Mouse (Mus musculus) embryonic facial prominence, embryonic 11.5 days (tissue): ENCODE measurements around the gene Prss57. TPM values are rescaled to one million over a fixed set of nuclear protein-coding genes. Genes with fewer than 3 reads are reported as not detected.

Experiments
- ATAC-seq: fragments of 200-750 bp; cut with Nextera tagmentation; replicated peaks from 2 replicates; pipeline ENCODE4 v1.8.0; 2017; ENCODE audit warnings: low read depth; ENCODE audit not compliant: insufficient number of reproducible peaks, low FRiP score, low TSS enrichment
- DNase-seq: peaks from one replicate; pipeline ENCODE4 v3.0.0-alpha.2; 2015; ENCODE audit warnings: low spot score
- H3K27ac ChIP-seq: fragments of 300-500 bp; sonication (generic); replicated peaks from 2 replicates; pipeline ENCODE4 v1.5.1; 2014; ENCODE audit warnings: mild to moderate bottlenecking, low read depth, low read length, control low read depth
- H3K27me3 ChIP-seq: fragments of 300-500 bp; sonication (generic); 2 replicates; pipeline ENCODE4 v1.6.1; 2014; ENCODE audit warnings: mild to moderate bottlenecking, low read length, moderate library complexity, mixed read lengths; ENCODE audit not compliant: control insufficient read depth, insufficient read depth
- H3K36me3 ChIP-seq: fragments of 300-500 bp; sonication (generic); replicated peaks from 2 replicates; pipeline ENCODE4 v1.6.1; 2014; ENCODE audit warnings: low read depth, mild to moderate bottlenecking, low read length, moderate library complexity, mixed read lengths; ENCODE audit not compliant: control insufficient read depth, insufficient read depth
- H3K4me1 ChIP-seq: fragments of 300-500 bp; sonication (generic); 2 replicates; pipeline ENCODE4 v1.6.1; 2014; ENCODE audit warnings: low read length, mixed read lengths; ENCODE audit not compliant: control insufficient read depth, insufficient read depth
- H3K4me2 ChIP-seq: fragments of 300-500 bp; sonication (generic); 2 replicates; pipeline ENCODE4 v1.6.1; 2014; ENCODE audit warnings: low read depth, mild to moderate bottlenecking, control low read depth, low read length, moderate library complexity
- H3K4me3 ChIP-seq: fragments of 300-500 bp; sonication (generic); 2 replicates; pipeline ENCODE4 v1.5.1; 2014; ENCODE audit warnings: low read depth, low read length, control low read depth
- H3K9ac ChIP-seq: fragments of 300-500 bp; sonication (generic); replicated peaks from 2 replicates; pipeline ENCODE4 v1.6.1; 2014; ENCODE audit warnings: mild to moderate bottlenecking, control low read depth, low read length
- H3K9me3 ChIP-seq: fragments of 300-500 bp; sonication (generic); replicated peaks from 2 replicates; pipeline ENCODE4 v1.6.1; 2016; ENCODE audit warnings: mild to moderate bottlenecking, low read length, inconsistent platforms, mixed read lengths; ENCODE audit not compliant: control insufficient read depth
- WGBS: fragments of 180-500 bp; shearing (Covaris S2); extraction: QIAGEN DNeasy Blood & Tissue Kit; methylation state at CpG from one replicate; pipeline ENCODE4 v1.1.7; 2014; 5-methylcytosine and 5-hydroxymethylcytosine counted together
- polyA plus RNA-seq: library from polyadenylated mRNA; unstranded; fragments of >200 nt; fragmentation: Nextera tagmentation; extraction: Ambion mirVana; gene quantifications from 2 replicates; pipeline ENCODE4 v1.2.1, GENCODE M21; 2014

Gene Prss57
- polyA plus RNA-seq, 1 experiment from 2014 or later: not detected

DNA sequence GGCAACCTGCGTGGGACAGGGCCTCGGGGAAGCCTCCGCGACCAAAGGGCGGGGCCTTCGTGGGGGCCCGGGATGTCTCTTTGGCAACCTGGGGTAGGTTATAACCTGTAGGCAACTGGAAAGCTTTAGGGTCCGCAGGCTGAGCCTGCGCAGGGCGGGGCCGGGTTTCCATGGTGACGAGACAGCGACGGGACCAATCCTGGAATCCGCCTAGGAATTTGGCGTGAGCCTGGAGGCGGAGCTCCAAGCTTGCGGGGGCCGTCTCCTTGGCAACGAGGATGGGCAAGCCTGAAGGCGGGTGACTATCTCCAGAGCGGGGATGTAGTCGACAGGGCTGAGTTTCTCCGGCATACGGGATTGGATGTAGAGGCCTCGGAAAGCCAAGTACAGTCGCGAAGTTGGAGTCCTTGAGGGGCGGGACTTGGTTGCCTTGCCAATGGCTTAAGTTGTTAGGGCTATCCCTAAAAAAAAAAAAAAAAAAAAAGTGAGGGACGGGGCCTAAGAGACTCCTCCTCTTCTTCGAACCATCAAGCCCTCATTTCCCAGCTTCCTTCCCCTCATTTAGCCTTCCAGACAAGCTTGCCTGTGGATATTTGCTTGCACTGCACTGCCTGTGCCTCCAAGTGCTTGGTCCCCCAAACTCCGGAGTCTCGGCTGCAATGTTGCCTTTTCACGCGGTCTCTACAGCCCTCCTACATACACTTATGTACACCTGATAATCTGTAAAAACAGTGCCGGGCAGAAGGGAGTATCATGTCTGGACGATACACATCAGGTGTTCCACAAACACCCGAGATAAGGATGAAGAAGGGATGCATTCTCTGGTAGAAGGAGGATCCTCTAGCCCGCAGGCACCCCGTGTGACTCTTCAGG, 23.2 kb downstream of the Prss57 start:
- peak; percentile 79 for ATAC-seq
- H3K4me3 ChIP-seq: peak overlapping the region; percentile 91
- H3K9me3 ChIP-seq: no peaks in the 10 kb centered on the region
- DNase-seq: peak; percentile 96
- peak overlapping the region; percentile 90 for H3K4me2 ChIP-seq
- H3K4me1 ChIP-seq: peaks cover 13% of the 10 kb centered on the region
- H3K27ac ChIP-seq: peak overlapping the region; percentile 88; the same call in 1 of the 2 replicates
- H3K27me3 ChIP-seq: no peaks in the 10 kb centered on the region
- no peaks in the 10 kb centered on the region; the same call in 1 of the 2 replicates for H3K36me3 ChIP-seq
- peak overlapping the region; percentile 28; the same call in 1 of the 2 replicates for H3K9ac ChIP-seq
- WGBS: 11% methylated on average over 40 of the region's 40 CpGs

GRCm38 (mm10) chr10:79766508-79767325, 24.0 kb downstream of the Prss57 start, which contains the start of gene Rnf126:
Gene Rnf126, minus strand, starts transcription at chr10:79766952.
- H3K9ac ChIP-seq: peak within 1 kb of the TSS; percentile 91
- H3K4me2 ChIP-seq: peak within 1 kb of the TSS; percentile 90
- peak within 1 kb of the TSS; percentile 88 for H3K27ac ChIP-seq
- peak; percentile 86 for ATAC-seq
- DNase-seq: peak; percentile 100
- no peaks in the 10 kb centered on the region for H3K27me3 ChIP-seq
- peaks cover 13% of the 10 kb centered on the region for H3K4me1 ChIP-seq
- H3K4me3 ChIP-seq: peak within 1 kb of the TSS; percentile 91
- H3K9me3 ChIP-seq: no peaks in the 10 kb centered on the region
- peaks cover 3% of the 10 kb centered on the region for H3K36me3 ChIP-seq
- WGBS: under 1% methylated on average over 86 of the region's 101 CpGs

GRCm38 (mm10) chr10:79766001-79766507, 24.7 kb downstream of the Prss57 start:
- no peaks in the 10 kb centered on the region for H3K9me3 ChIP-seq
- peak overlapping the region; percentile 90 for H3K4me2 ChIP-seq
- H3K4me1 ChIP-seq: peaks cover 13% of the 10 kb centered on the region
- no peaks in the 10 kb centered on the region for H3K27me3 ChIP-seq
- ATAC-seq (peak; percentile 11; the same call in 1 of the 2 replicates), DNase-seq (no peak)
- peaks cover 4% of the 10 kb centered on the region for H3K36me3 ChIP-seq
- H3K4me3 ChIP-seq: peak overlapping the region; percentile 91
- peak overlapping the region; percentile 91 for H3K9ac ChIP-seq
- 11% methylated on average over 14 of the region's 16 CpGs for WGBS
- peak overlapping the region; percentile 88 for H3K27ac ChIP-seq

- Histone ChIP-seq H3K4me1 (peaks cover 13% of the 10 kb centered on the region), H3K27ac (no peak overlapping the region), H3K36me3 (peaks cover 8% of the 10 kb centered on the region), H3K9ac (no peak overlapping the region; the same call in none of the 2 replicates), H3K9me3 (no peaks in the 10 kb centered on the region), H3K27me3 (no peaks in the 10 kb centered on the region), H3K4me3 (peak overlapping the region; percentile 91; the same call in 1 of the 2 replicates), H3K4me2 (peak overlapping the region; percentile 90)
- DNase-seq: no peak
- WGBS: 85% methylated on average over 2 of the region's 2 CpGs
- ATAC-seq: no peak
Measured at GRCm38 (mm10) chr10:79765228-79765745, 25.5 kb downstream of the Prss57 start.

GRCm38 (mm10) chr10:79764234-79764633, 26.5 kb downstream of the Prss57 start:
- Histone ChIP-seq H3K27me3 (no peaks in the 10 kb centered on the region), H3K4me2 (no peak overlapping the region), H3K9ac (no peak overlapping the region), H3K36me3 (peaks cover 8% of the 10 kb centered on the region), H3K4me3 (no peak overlapping the region), H3K27ac (no peak overlapping the region), H3K9me3 (no peaks in the 10 kb centered on the region), H3K4me1 (peaks cover 13% of the 10 kb centered on the region)
- WGBS: 86% methylated on average over 7 of the region's 7 CpGs
- ATAC-seq (no peak), DNase-seq (no peak)

DNA sequence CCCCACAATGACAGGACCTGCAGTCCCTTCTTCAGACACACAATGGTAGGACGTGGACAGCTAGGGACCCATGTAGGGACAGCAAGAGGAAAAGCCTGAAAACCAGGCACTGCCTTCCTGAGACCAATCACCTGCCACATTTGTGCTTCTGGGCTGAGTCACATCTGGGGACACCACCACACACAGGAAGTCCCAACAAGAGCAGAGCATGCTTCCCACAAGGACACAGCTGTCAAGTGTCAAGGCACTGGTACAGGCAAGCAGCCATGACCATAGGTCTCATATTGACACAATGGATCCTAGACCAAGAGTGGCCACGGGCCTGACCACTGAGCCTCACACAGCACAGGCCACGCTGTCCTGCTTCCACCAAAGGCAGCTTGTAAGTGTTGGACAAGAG, 27.9 kb downstream of the Prss57 start:
- Histone ChIP-seq H3K4me2 (no peak overlapping the region), H3K27me3 (no peaks in the 10 kb centered on the region), H3K4me1 (peaks cover 11% of the 10 kb centered on the region), H3K36me3 (peaks cover 17% of the 10 kb centered on the region), H3K27ac (no peak overlapping the region), H3K9ac (no peak overlapping the region), H3K9me3 (no peaks in the 10 kb centered on the region), H3K4me3 (no peak overlapping the region)
- 94% methylated on average over 3 of the region's 3 CpGs for WGBS
- ATAC-seq (no peak), DNase-seq (no peak)

GRCm38 (mm10) chr10:79760603-79761143, 30.1 kb downstream of the Prss57 start:
- no peak overlapping the region for H3K27ac ChIP-seq
- 91% methylated on average over 11 of the region's 11 CpGs for WGBS

More at GRCm38 (mm10) chr10:79760603-79761143, 30.1 kb downstream of the Prss57 start:
- H3K9me3 ChIP-seq: no peaks in the 10 kb centered on the region
- no peaks in the 10 kb centered on the region for H3K27me3 ChIP-seq
- H3K9ac ChIP-seq: no peak overlapping the region
- H3K4me1 ChIP-seq: peaks cover 5% of the 10 kb centered on the region
- no peak for ATAC-seq
- H3K4me2 ChIP-seq: no peak overlapping the region
- H3K36me3 ChIP-seq: peaks cover 20% of the 10 kb centered on the region
- no peak overlapping the region for H3K4me3 ChIP-seq
- DNase-seq: no peak
